ENCODE assay signal across 9 mouse cellular contexts in the genomic region with DNA sequence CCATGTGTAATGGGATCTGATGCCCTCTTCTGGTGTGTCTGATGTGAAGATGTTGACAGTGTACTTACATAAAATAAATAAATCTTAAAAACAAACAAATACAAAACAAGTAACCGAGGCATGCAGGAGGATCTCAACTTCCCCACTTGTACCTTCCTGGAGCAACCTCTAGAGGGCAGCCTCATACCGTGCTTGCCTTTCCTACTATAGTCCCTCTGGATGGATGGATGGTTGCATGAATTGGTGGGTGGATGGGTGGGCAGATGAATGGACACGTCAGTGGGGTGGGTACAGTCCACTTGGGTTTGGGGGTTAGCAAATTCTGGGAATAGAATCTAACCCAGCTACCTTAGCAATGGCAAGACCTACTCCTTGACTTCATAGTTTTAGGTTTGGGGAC. TPM values are rescaled to one million over a fixed set of nuclear protein-coding genes. Genes with fewer than 3 reads are reported as not detected.
DNase-seq lines count a peak whose midpoint lies in the region; ATAC-seq and TF ChIP-seq lines count a peak whose summit lies in the region.
"Had no signal": no experiment of that assay in that cellular context is flagged by ENCODE, and none has a peak within 500 bp of the region (broad histone marks: within the 10 kb centered on the region; RNA-seq: fewer than 3 reads in every experiment).

No protein-coding gene starts in this region.

- ATAC-seq in monocyte, adult 5-6 weeks (replicated peaks; ENCODE audit: insufficient number of reproducible peaks, low FRiP score, low TSS enrichment, poor library complexity, severe bottlenecking) = peak; percentile 73; the same call in 1 of the 2 replicates

- no peak overlapping the region; the same call in 1 of the 2 replicates for H3K4me3 ChIP-seq in gastrocnemius, adult 2 months

- intact Hi-C loops in gastrocnemius, adult 2 months (cut with DNase I) = loop anchor here (1.0 to 2.0 kb wide), 2 partner anchors 34 to 141 kb away; no protein-coding TSS in a partner anchor

- TF ChIP-seq CTCF in gastrocnemius, adult 2 months (IDR thresholded peaks at IDR 0.05) = peak; percentile 95

- peak; percentile 45 to 51 for DNase-seq in layer of hippocampus, postnatal 10 days (ENCODE audit: low spot score in 2 of 2)
- DNase-seq in layer of hippocampus, adult 9-10 months (ENCODE audit: low spot score) = no peak
- peak; percentile 70 for DNase-seq in ES-CJ7 (ENCODE audit: low read depth, low spot score)
- DNase-seq in adrenal gland, postnatal 10 days = peak; percentile 68
- DNase-seq in gastrocnemius, adult 2 months = peak; percentile 53
- peak; percentile 43 for DNase-seq in kidney, postnatal 14 days
- peak; percentile 37 for DNase-seq in yolk sac, embryonic 10.5 days (ENCODE audit: low spot score)

- H3K27ac ChIP-seq in gastrocnemius, adult 2 months = peak overlapping the region; percentile 79

RNA-seq across cellular contexts. Expression of a gene that starts 17.9 kb away (rescaled TPM):
- 100 to 1,000 TPM; 583 to 624 TPM for total RNA-seq in layer of hippocampus, postnatal 10 days (2021)
- total RNA-seq in adrenal gland, postnatal 10 days (2021) = 100 to 1,000 TPM; 267 to 394 TPM
- total RNA-seq in gastrocnemius, adult 2 months (2021) = 1,000 to 10,000 TPM; 1,178 to 1,786 TPM
- total RNA-seq in monocyte, adult 5-6 weeks (2017) = 1.6 to 31.3 TPM (median 27.1 TPM) in 3 replicates

RNA-seq across cellular contexts. Expression of a gene that starts 18.4 kb away (rescaled TPM):
- total RNA-seq in layer of hippocampus, postnatal 10 days (2021) = not detected
- total RNA-seq in adrenal gland, postnatal 10 days (2021) = not detected
- total RNA-seq in gastrocnemius, adult 2 months (2021) = not detected
- not detected in 3 replicates for total RNA-seq in monocyte, adult 5-6 weeks (2017)
- total RNA-seq: gastrocnemius, postnatal 4 days had no signal

RNA-seq across cellular contexts. Expression of a gene that starts 28.2 kb away (rescaled TPM):
- 10 to 100 TPM; 56.6 to 57.8 TPM for total RNA-seq in layer of hippocampus, postnatal 10 days (2021)
- 10 to 100 TPM; 41.7 to 44.6 TPM for total RNA-seq in adrenal gland, postnatal 10 days (2021)
- total RNA-seq in gastrocnemius, adult 2 months (2021) = 10 to 100 TPM; 14.4 to 18.2 TPM
- 36.8 to 37.9 TPM (median 37.2 TPM) in 3 replicates for total RNA-seq in monocyte, adult 5-6 weeks (2017)

RNA-seq across cellular contexts. Expression of a gene that starts 40.2 kb away (rescaled TPM):
- under 1 TPM; 0.42 to 0.55 TPM for total RNA-seq in layer of hippocampus, postnatal 10 days (2021)
- total RNA-seq in adrenal gland, postnatal 10 days (2021) = not detected
- not detected for total RNA-seq in gastrocnemius, adult 2 months (2021)
- total RNA-seq in monocyte, adult 5-6 weeks (2017) = not detected in 3 replicates
- total RNA-seq: gastrocnemius, postnatal 4 days had no signal

RNA-seq across cellular contexts. Expression of a gene that starts 58.7 kb away (rescaled TPM):
- 10 to 100 TPM; 91.6 to 93.2 TPM for total RNA-seq in layer of hippocampus, postnatal 10 days (2021)
- 10 to 100 TPM; 68.5 to 72.3 TPM for total RNA-seq in adrenal gland, postnatal 10 days (2021)
- 10 to 100 TPM; 31.6 to 34.6 TPM for total RNA-seq in gastrocnemius, adult 2 months (2021)
- 66.0 to 93.9 TPM (median 80.9 TPM) in 3 replicates for total RNA-seq in monocyte, adult 5-6 weeks (2017)
